29 mouse cellular contexts compared by ENCODE assay signal in genomic region chrX:13234709-13235108, GRCm38 (mm10). TPM values are rescaled to one million over a fixed set of nuclear protein-coding genes. Genes with fewer than 3 reads are reported as not detected.
DNase-seq lines count a peak whose midpoint lies in the region; ATAC-seq and TF ChIP-seq lines count a peak whose summit lies in the region.
"Had no signal": no experiment of that assay in that cellular context is flagged by ENCODE, and none has a peak within 500 bp of the region (broad histone marks: within the 10 kb centered on the region; RNA-seq: fewer than 3 reads in every experiment).

No protein-coding gene starts in this region.

- no peak for DNase-seq in layer of hippocampus, adult 2 months (ENCODE audit: low spot score in 2 of 2)
- DNase-seq in layer of hippocampus, postnatal 14 days (ENCODE audit: low spot score in 2 of 2) = no peak
- DNase-seq in midbrain, embryonic 11.5 days (ENCODE audit: low spot score, missing footprints) = peak; percentile 44
- DNase-seq in midbrain, postnatal 0 days (ENCODE audit: low spot score) = no peak
- no peak for DNase-seq in limb, embryonic 10.5 days (ENCODE audit: low spot score)
- DNase-seq in urinary bladder, postnatal 14 days (ENCODE audit: low spot score) = no peak
- no peak for DNase-seq in right cerebral cortex, postnatal 10 days (ENCODE audit: low spot score in 2 of 2)
- DNase-seq: adrenal gland, postnatal 10 days; cerebellum, adult 11 months; cerebellum, adult 9-10 months; cerebellum, postnatal 36 days; gastrocnemius, postnatal 25 days; heart, adult 18-20 months; heart, postnatal 4 days; kidney, adult 8-10 months; thymus, postnatal 14 days had no signal

- H3K4me1 ChIP-seq in midbrain, embryonic 11.5 days (ENCODE audit: control insufficient read depth, insufficient read depth, low read length) = peaks cover 2% of the 10 kb centered on the region; the same call in 1 of the 2 replicates
- no peaks in the 10 kb centered on the region for H3K4me1 ChIP-seq in midbrain, postnatal 0 days (ENCODE audit: insufficient read depth, low read length)
- peaks cover 13% of the 10 kb centered on the region for H3K4me1 ChIP-seq in limb, embryonic 10.5 days
- H3K4me1 ChIP-seq: stomach, embryonic 15.5 days had no signal

- 77% methylated on average over 4 of the region's 4 CpGs for WGBS in midbrain, embryonic 11.5 days
- 73% methylated on average over 4 of the region's 4 CpGs for WGBS in midbrain, postnatal 0 days
- 37% methylated on average over 4 of the region's 4 CpGs for WGBS in limb, embryonic 10.5 days

- no peak for TF ChIP-seq CTCF in layer of hippocampus, adult 2 months (conservative IDR thresholded peaks at IDR 0.05)
- no peak for TF ChIP-seq CTCF in midbrain, postnatal 0 days (IDR thresholded peaks at IDR 0.05)

- ATAC-seq in midbrain, embryonic 11.5 days (ENCODE audit: low FRiP score) = no peak
- no peak for ATAC-seq in midbrain, postnatal 0 days (ENCODE audit: low FRiP score)
- ATAC-seq: forebrain, embryonic 15.5 days; Patski had no signal

- peak overlapping the region; percentile 73; the same call in 1 of the 2 replicates for H3K27ac ChIP-seq in layer of hippocampus, adult 2 months
- H3K27ac ChIP-seq in midbrain, embryonic 11.5 days (ENCODE audit: low read depth, low read length) = no peak overlapping the region
- H3K27ac ChIP-seq in midbrain, postnatal 0 days (ENCODE audit: low read depth, low read length) = no peak overlapping the region
- peak overlapping the region; percentile 80 for H3K27ac ChIP-seq in limb, embryonic 10.5 days
- H3K27ac ChIP-seq: forebrain, embryonic 10.5 days; forebrain, embryonic 15.5 days; kidney, postnatal 0 days; left cerebral cortex, adult 2 months; lung, embryonic 15.5 days; midbrain, embryonic 12.5 days; stomach, embryonic 15.5 days had no signal

- H3K27me3 ChIP-seq in midbrain, embryonic 11.5 days (ENCODE audit: control insufficient read depth, insufficient read depth, low read length) = peaks cover 5% of the 10 kb centered on the region
- no peaks in the 10 kb centered on the region for H3K27me3 ChIP-seq in midbrain, postnatal 0 days (ENCODE audit: insufficient read depth, low read length)
- H3K27me3 ChIP-seq in limb, embryonic 10.5 days (ENCODE audit: low read depth, poor library complexity, severe bottlenecking) = peaks cover 88% of the 10 kb centered on the region
- H3K27me3 ChIP-seq: CH12.LX; forebrain, embryonic 15.5 days had no signal

- no peak overlapping the region for H3K9ac ChIP-seq in midbrain, embryonic 11.5 days (ENCODE audit: low read length)
- H3K9ac ChIP-seq in midbrain, postnatal 0 days (replicated peaks; ENCODE audit: low read length, poor library complexity, severe bottlenecking) = no peak overlapping the region
- H3K9ac ChIP-seq: embryonic facial prominence, embryonic 13.5 days; forebrain, embryonic 15.5 days; hindbrain, embryonic 13.5 days; lung, embryonic 15.5 days; midbrain, embryonic 12.5 days; neural tube, embryonic 13.5 days; stomach, embryonic 15.5 days had no signal

- no peaks in the 10 kb centered on the region for H3K9me3 ChIP-seq in midbrain, embryonic 11.5 days (ENCODE audit: control insufficient read depth, low read length)
- H3K9me3 ChIP-seq in midbrain, postnatal 0 days (ENCODE audit: low read length) = no peaks in the 10 kb centered on the region
- no peaks in the 10 kb centered on the region for H3K9me3 ChIP-seq in limb, embryonic 10.5 days (replicated peaks)
- H3K9me3 ChIP-seq: embryonic facial prominence, embryonic 13.5 days; forebrain, embryonic 10.5 days; forebrain, embryonic 15.5 days; hindbrain, embryonic 13.5 days; lung, embryonic 15.5 days; midbrain, embryonic 12.5 days; neural tube, embryonic 13.5 days; stomach, embryonic 15.5 days had no signal

- H3K36me3 ChIP-seq in midbrain, embryonic 11.5 days (ENCODE audit: control insufficient read depth, insufficient read depth, low read length) = no peaks in the 10 kb centered on the region
- no peaks in the 10 kb centered on the region for H3K36me3 ChIP-seq in midbrain, postnatal 0 days (ENCODE audit: insufficient read depth, low read length)
- H3K36me3 ChIP-seq in limb, embryonic 10.5 days = no peaks in the 10 kb centered on the region
- H3K36me3 ChIP-seq: embryonic facial prominence, embryonic 13.5 days; forebrain, embryonic 10.5 days; forebrain, embryonic 15.5 days; hindbrain, embryonic 13.5 days; lung, embryonic 15.5 days; midbrain, embryonic 12.5 days; neural tube, embryonic 13.5 days; stomach, embryonic 15.5 days had no signal

- no peak overlapping the region for H3K4me3 ChIP-seq in layer of hippocampus, adult 2 months
- H3K4me3 ChIP-seq in midbrain, embryonic 11.5 days (ENCODE audit: low read depth, low read length) = no peak overlapping the region
- no peak overlapping the region for H3K4me3 ChIP-seq in midbrain, postnatal 0 days (ENCODE audit: low read depth, low read length)
- H3K4me3 ChIP-seq in limb, embryonic 10.5 days = no peak overlapping the region
- H3K4me3 ChIP-seq: embryonic facial prominence, embryonic 13.5 days; forebrain, embryonic 10.5 days; forebrain, embryonic 15.5 days; hindbrain, embryonic 13.5 days; left cerebral cortex, adult 2 months; lung, embryonic 15.5 days; midbrain, embryonic 12.5 days; neural tube, embryonic 13.5 days; stomach, embryonic 15.5 days had no signal

- no peak overlapping the region for H3K4me2 ChIP-seq in midbrain, embryonic 11.5 days
- no peak overlapping the region for H3K4me2 ChIP-seq in midbrain, postnatal 0 days (ENCODE audit: low read depth, low read length, poor library complexity, severe bottlenecking)
- H3K4me2 ChIP-seq: embryonic facial prominence, embryonic 13.5 days; forebrain, embryonic 15.5 days; heart, embryonic 11.5 days; hindbrain, embryonic 13.5 days; lung, embryonic 15.5 days; midbrain, embryonic 12.5 days; neural tube, embryonic 13.5 days; stomach, embryonic 15.5 days had no signal

RNA-seq across cellular contexts. Expression of gene Ddx3x, which starts 46.1 kb away (rescaled TPM):
- total RNA-seq in layer of hippocampus, adult 2 months (2021) = 100 to 1,000 TPM; 161 to 191 TPM
- 100 to 1,000 TPM; 157 to 176 TPM for total RNA-seq in layer of hippocampus, postnatal 14 days (2021)
- polyA plus RNA-seq in midbrain, embryonic 11.5 days (2014; fragmentation: Nextera tagmentation; extraction: Ambion mirVana) = 196 and 219 TPM in 2 replicates
- 120 and 161 TPM in 2 replicates for total RNA-seq in midbrain, postnatal 0 days (2014; rRNA removed)
- polyA plus RNA-seq in midbrain, postnatal 0 days (2015; fragmentation: Nextera tagmentation; extraction: Ambion mirVana) = 80.6 and 109 TPM in 2 replicates
- 156 and 178 TPM in 2 replicates for polyA plus RNA-seq in limb, embryonic 10.5 days (2016; fragmentation: Nextera tagmentation; extraction: Ambion mirVana)

Comparison
In these comparisons a context has a peak if more than half of its experiments do, and no peak if none do; other contexts are left out.
1. H3K27ac ChIP-seq: peak in layer of hippocampus, adult 2 months (single experiment) and limb, embryonic 10.5 days (single experiment); none in midbrain, embryonic 11.5 days (single experiment) and midbrain, postnatal 0 days (single experiment).